Mouse (Mus musculus) heart, adult 2 months (tissue): ENCODE data around the gene S100a2.

Experiments used
- CTCF ChIP-seq: fragments of 200-600 bp; IDR thresholded peaks from 2 replicates; pipeline ENCODE4 v1.8.1; 2022; ENCODE audit warnings: antibody characterized with exemption, mild to moderate bottlenecking, moderate library complexity
- EP300 ChIP-seq: fragments of 200-500 bp; IDR thresholded peaks from 2 replicates; pipeline ENCODE4 v1.6.1; 2011; ENCODE audit warnings: low read depth, low read length, control low read depth; ENCODE audit not compliant: insufficient read depth

DNA sequence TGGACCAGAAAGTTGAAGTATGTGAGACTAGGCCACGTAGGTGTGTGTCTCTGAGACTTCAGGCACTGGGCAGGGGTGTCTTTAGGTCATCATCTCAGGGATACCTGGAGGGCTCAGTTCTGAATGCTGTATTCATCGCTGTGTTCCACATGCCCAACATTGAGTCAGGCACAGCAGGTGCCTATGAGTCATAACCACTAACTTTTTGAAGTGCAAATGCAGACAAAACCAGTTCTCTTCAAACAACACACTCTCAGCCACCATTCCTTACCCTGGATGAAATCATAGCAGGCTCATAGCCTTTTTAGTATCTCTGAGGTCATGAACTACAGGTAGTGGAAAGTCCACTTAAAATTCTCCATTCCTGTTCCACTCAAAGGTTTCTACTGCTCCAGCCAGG, 39.3 kb downstream of the S100a2 start:
- TF ChIP-seq EP300 (no peak), CTCF (no peak)
